Mouse (Mus musculus) megakaryocyte, embryonic 14.5 days (primary cell): ENCODE measurements at regions not wholly inside any gene's neighbourhood (a gene's known extent, or its start where the extent isn't known, plus 50 kb on each side); places are given as distances from the start of the nearest gene placed in this dataset.

Source experiments
- FLI1 ChIP-seq: IDR thresholded peaks from 2 replicates; pipeline ENCODE4 v1.6.1; 2012; ENCODE audit warnings: low read length, inconsistent platforms, mixed read lengths
- GATA1 ChIP-seq: IDR thresholded peaks from 3 replicates; pipeline ENCODE4 v1.6.1; 2012; ENCODE audit warnings: mixed read lengths, low read length, inconsistent platforms, borderline replicate concordance

- TF ChIP-seq GATA1 (no peak), FLI1 (no peak)
Observed at GRCm38 (mm10) chr7:34584870-34585269, 71.7 kb downstream of the Kctd15 start.
